Mouse (Mus musculus): ENCODE measurements around the gene Smap1.

The Smap1 gene

DNA sequence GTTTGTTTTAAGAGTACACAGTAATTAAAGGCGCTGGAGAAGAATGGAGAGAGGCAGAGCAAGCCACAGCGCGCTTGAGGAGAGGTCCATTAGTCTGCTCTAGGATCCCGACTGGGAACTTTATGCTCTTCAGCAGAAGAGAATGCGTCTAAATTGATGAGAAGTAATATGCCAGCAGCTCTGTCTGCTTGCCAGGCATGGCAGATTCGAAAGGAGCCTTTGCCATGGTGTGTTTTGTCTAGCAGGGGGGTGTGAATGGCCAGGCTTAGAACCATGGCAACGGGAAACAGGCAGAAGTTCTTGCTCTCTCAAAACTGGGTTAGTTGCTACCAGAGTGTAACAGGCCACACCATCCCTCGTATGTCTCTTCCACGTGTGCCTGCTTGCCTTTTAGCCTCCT lies 87.3 kb downstream of the Smap1 start:
- DNase-seq (ENCODE audit: low read depth), result no peak

DNA sequence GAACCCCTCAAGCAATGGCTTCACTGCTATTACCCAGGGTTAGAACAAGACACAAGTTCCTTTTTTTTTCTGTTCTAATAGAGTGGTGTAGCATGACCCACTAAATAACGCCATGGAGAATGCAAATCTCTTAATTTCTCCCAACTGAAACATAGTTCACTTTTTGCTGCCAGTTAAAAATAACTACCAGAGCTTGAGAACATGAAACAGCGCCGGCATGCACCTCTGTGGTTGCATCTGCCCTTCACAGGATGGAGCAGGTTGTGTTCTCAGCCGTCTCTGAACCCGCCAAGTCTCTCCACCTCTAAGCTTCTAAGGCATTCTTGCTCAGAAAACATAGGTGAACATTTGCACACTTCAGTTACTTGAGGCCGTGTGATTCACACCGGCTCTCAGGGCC lies 87.9 kb downstream of the Smap1 start:
- DNase-seq (ENCODE audit: low read depth), result no peak

DNA sequence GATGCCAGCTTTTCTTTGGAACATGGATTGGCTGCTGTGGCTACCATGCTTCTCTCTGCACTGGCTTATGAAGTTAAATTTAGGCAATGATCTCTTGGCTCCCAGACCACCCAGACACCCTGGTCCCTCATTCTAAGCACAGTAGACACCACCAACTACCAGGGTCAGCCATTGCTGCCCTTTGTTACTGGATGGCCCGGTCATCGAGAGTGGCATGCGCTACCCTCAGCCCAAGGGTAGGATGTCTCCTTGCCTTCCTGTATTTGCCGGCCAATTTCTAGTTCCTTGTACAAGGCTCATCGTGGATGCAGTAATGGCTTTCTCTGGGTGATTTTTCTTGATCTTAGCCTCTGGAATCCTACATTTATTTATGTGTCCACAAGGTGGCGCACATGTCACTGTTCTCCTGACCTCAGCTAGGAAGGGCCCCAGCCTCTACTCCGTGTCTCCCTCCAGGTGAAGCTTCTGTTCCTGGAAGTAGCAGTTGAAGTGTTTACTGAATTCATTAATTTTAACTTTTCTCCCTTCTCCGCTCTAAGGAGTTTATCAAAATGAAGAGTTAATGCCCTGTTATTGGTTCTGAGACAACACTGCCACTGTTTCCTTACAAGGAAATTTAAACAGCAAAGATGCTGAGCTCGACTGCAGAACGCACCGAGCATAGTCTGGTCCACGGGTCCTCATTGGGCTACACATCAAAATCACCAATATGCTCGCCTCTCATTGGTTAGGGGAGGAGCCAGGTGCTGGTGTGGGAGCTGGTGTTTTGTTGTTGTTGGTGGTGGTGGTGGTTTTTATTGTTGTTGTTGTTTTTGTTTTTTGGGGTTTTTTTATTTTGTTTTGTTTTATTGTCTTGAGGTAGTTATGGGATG lies 95.0 kb downstream of the Smap1 start:
- peak; percentile 70 for DNase-seq (ENCODE audit: low read depth)

DNA sequence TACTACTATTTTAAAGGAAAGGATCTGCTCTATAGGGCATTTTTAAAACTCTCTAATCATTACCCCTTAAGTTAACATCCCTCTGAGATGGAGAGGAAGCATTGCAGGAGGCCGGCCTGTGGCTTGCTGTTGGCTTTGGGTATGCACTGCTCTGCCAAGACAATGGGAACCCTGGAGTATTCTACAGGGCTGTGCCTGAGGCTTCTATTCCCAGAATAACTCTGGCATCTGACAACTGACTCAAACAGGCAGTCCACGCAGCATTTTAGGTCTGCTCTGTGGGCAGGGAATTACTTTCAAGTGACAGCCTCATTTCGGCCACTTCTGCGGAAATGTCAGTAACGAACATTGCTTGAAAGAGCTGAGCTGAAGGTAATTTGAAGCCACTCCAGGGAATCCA lies 100.5 kb downstream of the Smap1 start:
- no peak for DNase-seq (ENCODE audit: low read depth)

DNA sequence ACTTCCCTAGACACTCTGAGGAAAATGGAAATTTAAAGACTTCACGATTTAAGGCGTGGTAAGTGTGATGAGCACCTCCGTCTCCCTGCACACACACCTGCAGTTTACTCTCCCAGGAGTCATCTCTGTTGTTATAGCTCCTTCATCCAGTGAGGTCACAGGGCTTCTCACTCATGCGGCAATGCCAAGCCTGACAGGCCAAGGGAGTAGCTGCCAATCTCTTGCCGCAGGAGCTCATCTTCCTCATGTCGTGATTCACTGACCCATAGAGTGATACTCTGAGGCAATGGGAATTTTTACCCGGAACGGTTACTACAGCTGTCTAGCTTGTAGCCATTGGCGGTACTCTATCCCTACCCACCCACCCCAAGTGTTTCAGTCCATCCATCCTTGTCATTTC lies 123.8 kb downstream of the Smap1 start:
- DNase-seq (ENCODE audit: low read depth), result no peak

All from 416B (cell line).